Mouse (Mus musculus) small intestine, adult 2 months (tissue): ENCODE results near the gene Mta2.

ENCODE experiments used
- CTCF ChIP-seq: fragments of 200-500 bp; IDR thresholded peaks from 2 replicates; pipeline ENCODE4 v1.5.1; 2012; ENCODE audit warnings: low read depth, mild to moderate bottlenecking, control low read depth, inconsistent platforms, low read length, moderate library complexity, mixed read lengths; ENCODE audit not compliant: insufficient replicate concordance, insufficient read length; ENCODE audit errors: extremely low read depth
- POLR2A ChIP-seq: fragments of 200-500 bp; IDR thresholded peaks from 2 replicates; pipeline ENCODE4 v1.6.1; 2012; ENCODE audit warnings: low read depth, mild to moderate bottlenecking, control low read depth, inconsistent platforms, low read length, moderate library complexity

GRCm38 (mm10) chr19:8926766-8927165, 14.9 kb upstream of the Mta2 start:
- TF ChIP-seq CTCF: no peak
- no peak for TF ChIP-seq POLR2A
